Mouse (Mus musculus): ENCODE measurements around the gene 1700014D04Rik. TPM values are rescaled to one million over a fixed set of nuclear protein-coding genes. Genes with fewer than 3 reads are reported as not detected.
"Not testable (repeated sequence)": the region's sequence is repeated elsewhere in the genome, so short reads cannot be mapped to it uniquely, and the experiment has no call there.

Gene 1700014D04Rik
- total RNA-seq, 2 experiments from 2014 or later = 0.81 TPM; not detected in 1

DNA sequence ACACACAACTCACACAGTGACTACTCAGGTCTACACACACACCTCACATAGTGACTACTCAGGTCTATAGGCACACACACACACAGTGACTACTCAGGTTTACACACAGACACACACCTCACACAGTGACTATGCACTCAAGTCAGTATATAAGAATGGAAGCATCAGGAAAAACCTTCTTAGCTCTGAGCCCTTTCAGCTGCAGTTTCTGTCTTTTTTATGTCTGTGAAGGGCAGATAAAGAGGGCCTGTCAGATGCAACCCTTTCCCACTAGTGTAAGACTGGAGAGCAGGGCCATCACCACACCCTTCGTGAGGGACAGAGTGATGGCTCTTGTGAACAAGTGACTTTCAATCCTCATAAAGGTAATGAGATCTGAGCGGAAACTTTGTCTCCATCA lies 8.1 kb downstream of the 1700014D04Rik start:
- no peak for DNase-seq (ENCODE audit: low spot score in 2 of 2)

DNA sequence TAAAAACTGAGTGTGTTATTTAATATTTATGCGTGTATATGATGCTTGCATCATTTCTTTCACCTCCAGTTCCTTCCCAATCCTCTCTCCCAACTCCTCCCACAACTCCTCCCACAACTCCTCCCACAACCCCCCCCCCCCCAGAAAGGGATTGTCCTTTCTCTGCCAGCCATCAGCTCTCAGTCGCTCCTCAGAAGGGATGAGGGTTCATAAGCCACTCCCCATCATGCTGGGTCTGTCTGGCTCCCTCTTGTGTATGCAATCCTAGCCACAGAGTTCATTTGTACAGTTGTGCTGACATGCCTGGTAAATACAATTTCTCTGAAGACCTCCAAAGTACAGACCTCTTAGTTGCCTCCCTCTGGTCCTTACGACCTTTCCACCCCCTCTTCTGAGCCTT lies 11.4 kb downstream of the 1700014D04Rik start:
- no peak for DNase-seq (ENCODE audit: low spot score in 2 of 2)

DNA sequence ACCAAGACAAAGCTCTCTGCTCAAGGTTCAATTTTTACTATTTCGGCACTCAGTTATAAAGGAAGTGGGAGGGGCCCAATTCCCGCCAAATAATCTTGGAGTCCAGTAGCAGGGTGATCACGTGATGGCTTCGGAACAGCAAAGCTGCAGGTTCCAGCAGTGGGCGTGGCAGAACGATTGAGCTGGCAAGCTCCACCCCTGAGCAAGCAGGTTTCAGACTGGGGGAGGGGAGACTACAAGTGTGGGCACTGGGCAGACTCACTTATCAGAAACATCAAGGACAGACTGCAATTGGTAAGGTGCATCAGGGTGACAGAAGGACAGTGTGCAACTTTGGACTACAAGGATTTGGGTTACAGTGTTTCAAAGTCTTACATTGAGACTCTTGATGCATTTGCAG lies 12.2 kb downstream of the 1700014D04Rik start:
- not testable (repeated sequence) for DNase-seq (ENCODE audit: low spot score in 2 of 2)

DNA sequence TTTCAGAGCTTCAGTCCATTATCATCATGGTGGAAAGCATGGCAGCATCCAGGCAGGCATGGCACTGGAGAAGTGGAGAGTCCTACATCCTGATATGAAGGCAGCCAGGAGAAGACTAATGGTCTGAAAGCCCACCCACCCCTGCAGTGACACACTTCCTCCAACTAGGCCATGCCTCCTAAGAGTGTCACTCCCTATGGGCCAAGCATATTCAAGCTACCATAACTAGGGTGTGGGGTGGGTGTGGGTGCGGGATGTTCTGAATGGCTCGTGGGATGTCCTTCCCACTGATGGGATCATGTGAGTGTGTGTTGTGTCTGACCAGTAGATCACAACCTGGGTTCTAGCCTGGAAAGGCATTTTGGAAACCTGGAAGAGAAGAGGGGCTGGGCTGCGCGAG lies 12.6 kb downstream of the 1700014D04Rik start:
- DNase-seq (ENCODE audit: low spot score in 2 of 2) = no peak

DNA sequence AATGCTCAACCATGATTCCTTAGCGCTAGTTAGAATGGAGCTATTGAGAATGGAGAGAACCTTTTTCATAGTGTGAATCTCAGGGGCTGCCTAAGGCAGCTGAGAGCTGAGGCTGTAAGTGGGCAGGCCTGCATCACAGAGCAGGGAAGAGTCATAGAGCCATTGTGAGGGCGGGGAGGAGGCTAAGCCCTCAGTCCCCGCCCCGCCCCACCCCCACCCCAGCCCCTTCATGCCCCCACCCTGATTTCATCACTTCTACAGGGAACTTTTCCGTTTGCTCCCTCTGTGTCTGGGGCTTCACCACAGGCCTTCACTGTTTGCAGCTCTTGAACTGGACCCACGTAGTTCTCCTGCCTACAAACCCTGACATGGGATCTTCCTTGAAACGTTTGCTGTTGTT lies 14.9 kb downstream of the 1700014D04Rik start, which contains the start of gene Spata31d1d:
Gene Spata31d1d (minus strand): TSS at position 101 of the 400 bp plus-strand sequence.
- no peak for DNase-seq (ENCODE audit: low spot score in 2 of 2)

DNA sequence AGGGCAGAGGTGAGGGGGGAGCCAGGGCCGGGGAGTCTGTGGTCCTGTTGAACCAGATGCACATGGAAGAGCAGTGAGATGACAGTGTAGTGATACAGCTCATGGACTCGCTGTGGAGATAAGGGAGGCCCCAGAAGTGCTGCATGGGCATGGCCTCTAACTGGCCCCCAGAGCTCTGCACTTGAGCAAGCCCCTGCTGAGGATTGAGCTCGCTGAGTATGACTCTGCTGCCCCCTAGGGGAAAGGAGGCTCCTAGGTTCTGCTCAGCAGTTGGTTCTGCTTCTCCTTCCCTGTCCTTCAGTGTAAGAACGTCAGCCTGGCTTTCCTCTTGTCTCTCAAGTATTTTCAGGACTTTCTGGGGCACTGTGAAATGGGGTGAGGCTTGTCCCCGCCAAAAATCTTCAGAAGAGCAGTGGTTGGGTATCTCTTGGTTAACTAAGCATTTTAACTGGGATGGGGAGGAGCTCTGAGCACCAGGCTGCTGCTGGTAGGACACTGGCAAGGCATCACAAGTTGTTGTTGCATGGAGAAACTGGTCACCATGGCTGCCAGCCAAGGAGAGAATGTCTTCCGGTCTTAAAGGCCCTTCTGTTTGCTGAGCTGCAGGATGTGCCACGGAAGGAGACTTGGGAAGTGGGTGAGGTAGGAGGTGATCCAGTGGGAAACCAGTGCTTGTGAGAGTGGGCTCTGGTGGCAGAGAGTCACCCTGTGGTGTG lies 18.0 kb downstream of the 1700014D04Rik start:
- DNase-seq (ENCODE audit: low spot score in 2 of 2) = peak; percentile 45 to 64

GRCm38 (mm10) chr13:59726139-59726867 lies 20.2 kb downstream of the 1700014D04Rik start:
- DNase-seq (ENCODE audit: low spot score in 2 of 2) = no peak

DNA sequence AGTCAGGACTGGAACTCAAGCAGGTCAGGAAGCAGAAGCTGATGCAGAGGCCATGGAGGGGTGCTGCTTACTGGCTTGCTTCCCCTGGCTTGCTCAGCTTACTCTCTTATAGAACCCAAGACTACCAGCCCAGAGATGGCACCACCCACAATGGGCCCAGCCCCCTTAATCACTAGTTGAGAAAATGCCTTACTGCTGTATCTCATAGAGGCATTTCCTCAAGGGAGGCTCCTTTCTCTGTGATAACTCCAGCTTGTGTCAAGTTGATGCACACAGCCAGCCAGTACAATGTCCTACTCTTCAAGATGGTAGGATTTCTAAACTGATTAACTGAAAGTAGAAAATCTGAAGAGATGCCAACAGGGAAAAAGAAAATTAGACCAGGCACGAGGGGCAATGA lies 24.5 kb downstream of the 1700014D04Rik start:
- DNase-seq (ENCODE audit: low spot score in 2 of 2) = not testable (repeated sequence)

DNA sequence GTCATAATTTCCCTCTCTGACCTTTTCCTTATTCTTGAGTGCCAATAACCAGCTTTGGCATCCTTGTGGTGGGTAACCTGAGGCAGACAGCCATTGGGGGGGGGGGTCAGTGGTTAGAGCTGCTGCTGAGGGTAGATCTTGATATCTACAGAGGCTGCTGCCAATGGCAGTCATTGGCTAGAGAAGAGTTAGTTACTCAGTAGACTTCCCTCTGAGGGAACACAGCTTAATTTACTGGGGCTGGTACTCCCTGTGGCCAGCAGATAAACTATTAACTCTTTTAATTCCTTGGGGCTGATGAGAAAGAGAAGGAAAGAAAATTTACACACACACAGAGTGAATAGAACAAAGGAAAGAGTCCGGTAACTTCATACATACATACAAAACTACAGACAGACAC lies 27.1 kb downstream of the 1700014D04Rik start:
- DNase-seq (ENCODE audit: low spot score in 2 of 2) = no peak

GRCm38 (mm10) chr13:59718857-59719440 lies 27.6 kb downstream of the 1700014D04Rik start:
- DNase-seq (ENCODE audit: low spot score in 2 of 2) = not testable (repeated sequence)

DNA sequence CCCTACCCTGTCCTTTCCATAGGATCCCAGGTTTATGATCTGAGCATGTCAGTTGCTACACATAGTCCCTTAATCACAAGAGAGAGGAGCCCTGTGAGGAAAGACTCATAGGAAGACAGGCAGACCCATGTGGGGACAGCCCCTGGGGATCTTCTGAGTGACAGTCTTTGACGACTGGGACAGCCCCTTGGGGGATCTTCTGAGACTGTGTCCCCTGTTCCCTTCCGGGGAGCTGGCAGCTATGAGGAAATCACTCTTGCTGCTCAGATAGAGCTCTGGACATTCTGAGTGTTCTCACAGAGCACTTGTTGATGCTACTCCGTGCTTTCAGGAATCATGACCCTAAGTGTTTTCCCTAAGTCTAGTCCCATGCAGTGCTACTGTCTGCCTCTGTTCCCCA lies 32.8 kb downstream of the 1700014D04Rik start:
- no peak for DNase-seq (ENCODE audit: low spot score in 2 of 2)

GRCm38 (mm10) chr13:59711984-59712383 lies 34.6 kb downstream of the 1700014D04Rik start, which contains the start of gene Spata31d1b:
Gene Spata31d1b, plus strand, starts transcription at chr13:59712284.
- DNase-seq (ENCODE audit: low spot score in 2 of 2) = not testable (repeated sequence)

DNA sequence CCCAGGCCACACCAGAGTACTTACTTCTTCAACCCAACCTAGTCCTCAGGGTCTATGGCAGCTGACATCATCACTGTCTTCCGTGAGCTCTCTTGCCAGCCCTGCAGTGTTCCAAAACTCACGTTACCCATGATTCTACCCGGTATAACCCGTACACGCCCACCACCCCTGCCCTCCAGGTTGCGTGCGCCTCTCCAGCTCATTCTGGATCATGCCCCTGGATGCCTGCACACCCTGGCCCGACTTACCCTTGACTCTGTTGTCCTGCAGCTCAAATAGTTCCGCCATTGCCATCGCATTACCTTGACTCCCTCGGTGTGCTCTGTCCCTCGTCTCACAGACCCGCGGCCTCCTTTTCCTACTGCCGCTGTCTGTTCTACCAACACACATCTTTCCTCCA lies 36.3 kb downstream of the 1700014D04Rik start, which contains the start of gene Spata31d1a:
Gene Spata31d1a (minus strand): TSS at position 101 of the 400 bp plus-strand sequence.
- DNase-seq (ENCODE audit: low spot score in 2 of 2) = no peak

- DNase-seq (ENCODE audit: low spot score in 2 of 2) = no peak
Measured at GRCm38 (mm10) chr13:59704562-59704961, 42.0 kb downstream of the 1700014D04Rik start.

DNA sequence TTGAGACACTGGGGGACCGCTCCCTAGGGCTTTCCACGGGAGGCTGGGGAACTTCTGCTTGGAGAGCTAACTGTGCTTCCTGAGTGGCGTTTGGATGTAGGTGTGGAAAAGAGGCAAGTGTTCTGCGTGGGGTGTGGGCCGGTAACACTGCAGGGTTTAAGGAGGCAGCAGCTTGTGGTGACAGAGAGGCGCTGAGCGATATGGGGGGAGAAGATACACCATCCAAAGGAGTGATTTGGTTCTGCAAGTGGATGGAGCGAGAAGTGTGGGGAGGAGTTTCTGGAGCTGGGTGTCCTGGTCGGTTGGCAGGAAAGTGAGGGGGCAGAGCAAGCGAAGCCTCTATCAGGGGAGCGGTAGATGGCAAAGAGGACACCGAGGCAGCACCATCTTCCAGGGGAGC lies 43.0 kb downstream of the 1700014D04Rik start:
- DNase-seq (ENCODE audit: low spot score in 2 of 2) = no peak

GRCm38 (mm10) chr13:59700137-59700536 lies 46.4 kb downstream of the 1700014D04Rik start:
- DNase-seq (ENCODE audit: low spot score in 2 of 2) = not testable (repeated sequence)

GRCm38 (mm10) chr13:59699131-59699530 lies 47.4 kb downstream of the 1700014D04Rik start:
- DNase-seq (ENCODE audit: low spot score in 2 of 2) = no peak

DNA sequence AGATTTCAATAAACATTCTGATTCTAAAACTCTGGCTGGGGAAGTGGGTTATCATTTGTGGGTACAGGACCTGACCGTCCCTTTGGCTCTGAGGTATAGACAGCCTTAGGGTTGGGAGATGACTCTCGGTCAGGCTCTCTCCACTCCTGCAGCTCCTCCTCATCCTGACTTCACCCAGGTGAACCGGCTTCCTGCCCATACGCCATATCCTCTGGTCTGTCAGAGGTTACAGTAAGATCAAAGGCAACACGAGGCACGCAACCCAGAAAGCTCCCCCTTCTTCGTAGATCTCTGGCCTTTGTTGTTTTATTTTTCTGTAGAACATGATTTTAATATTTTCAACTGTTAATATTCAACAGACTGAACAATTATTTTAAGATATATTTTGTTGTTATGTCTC lies 50.8 kb downstream of the 1700014D04Rik start:
- no peak for DNase-seq (ENCODE audit: low spot score in 2 of 2)

DNA sequence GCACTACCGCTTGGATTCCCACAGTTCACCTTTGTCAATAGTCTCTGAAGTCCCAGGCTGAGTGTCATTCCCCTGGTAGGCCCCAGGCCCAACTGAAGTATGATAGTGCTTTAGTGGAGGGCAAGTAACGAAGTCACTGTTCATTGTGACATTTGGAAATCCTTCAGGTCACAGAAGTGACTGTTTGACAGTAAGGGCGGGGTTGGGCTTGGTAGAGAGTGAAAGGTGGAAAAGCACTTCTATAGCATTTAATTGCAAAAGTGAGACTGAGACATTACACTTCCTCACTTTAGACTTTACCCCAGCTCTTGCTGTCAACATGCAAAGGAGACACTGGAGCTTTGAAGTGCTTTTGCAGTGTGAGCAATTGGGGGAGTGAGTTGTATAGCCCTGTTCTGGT lies 52.5 kb downstream of the 1700014D04Rik start, which contains the start of gene 4921517D22Rik:
Gene 4921517D22Rik (minus strand): TSS at position 101 of the 400 bp plus-strand sequence.
- DNase-seq (ENCODE audit: low spot score in 2 of 2) = no peak

- DNase-seq (ENCODE audit: low spot score in 2 of 2) = no peak
Measured at GRCm38 (mm10) chr13:59691478-59691877, 55.1 kb downstream of the 1700014D04Rik start.
